Mouse (Mus musculus): ENCODE results near the gene Tsen34. TPM values are rescaled to one million over a fixed set of nuclear protein-coding genes. Genes with fewer than 3 reads are reported as not detected.

Tsen34 gene
- polyA plus RNA-seq, 1 experiment from 2014 or later = 43.6 TPM

Small RNA genes within 50 kb of the gene (microRNA-seq; reads per million reads assigned to microRNA genes)
- 4.1 reads per million, percentile 9 among the genes with 10 or more reads in this experiment for gene Mir3572

Other genes with a start within 250 kb of the Tsen34 start
- gene Tarm1, start 190.2 kb upstream of the Tsen34 start, polyA plus RNA-seq (2015; fragmentation: Nextera tagmentation; extraction: Ambion mirVana) = 0.07 TPM in 1 of 2 replicates, not detected in the other
- gene Oscar, start 76.7 kb upstream of the Tsen34 start, polyA plus RNA-seq (2015; fragmentation: Nextera tagmentation; extraction: Ambion mirVana) = not detected in 2 replicates
- gene Ndufa3, start 75.5 kb upstream of the Tsen34 start, polyA plus RNA-seq (2015; fragmentation: Nextera tagmentation; extraction: Ambion mirVana) = 224 and 292 TPM in 2 replicates
- 12.7 and 13.0 TPM in 2 replicates for gene Tfpt, start 62.9 kb upstream of the Tsen34 start, polyA plus RNA-seq (2015; fragmentation: Nextera tagmentation; extraction: Ambion mirVana)
- gene Prpf31, start 62.9 kb upstream of the Tsen34 start, polyA plus RNA-seq (2015; fragmentation: Nextera tagmentation; extraction: Ambion mirVana) = 79.1 and 83.7 TPM in 2 replicates
- 22.8 and 25.3 TPM in 2 replicates for gene Cnot3, start 47.6 kb upstream of the Tsen34 start, polyA plus RNA-seq (2015; fragmentation: Nextera tagmentation; extraction: Ambion mirVana)
- 7.2 and 8.6 TPM in 2 replicates for gene Leng1, start 27.0 kb upstream of the Tsen34 start, polyA plus RNA-seq (2015; fragmentation: Nextera tagmentation; extraction: Ambion mirVana)
- 7.3 and 7.8 TPM in 2 replicates for gene Tmc4, start 15.3 kb upstream of the Tsen34 start, polyA plus RNA-seq (2015; fragmentation: Nextera tagmentation; extraction: Ambion mirVana)
- 19.8 and 20.0 TPM in 2 replicates for gene Mboat7, start 660 bp downstream of the Tsen34 start, polyA plus RNA-seq (2015; fragmentation: Nextera tagmentation; extraction: Ambion mirVana)
- gene Rps9, start 11.1 kb downstream of the Tsen34 start, polyA plus RNA-seq (2015; fragmentation: Nextera tagmentation; extraction: Ambion mirVana) = 1,306 and 1,329 TPM in 2 replicates
- 0.84 and 1.3 TPM in 2 replicates for gene Pirb, start 27.5 kb downstream of the Tsen34 start, polyA plus RNA-seq (2015; fragmentation: Nextera tagmentation; extraction: Ambion mirVana)
- gene Gm15448, start 132.8 kb downstream of the Tsen34 start, polyA plus RNA-seq (2015; fragmentation: Nextera tagmentation; extraction: Ambion mirVana) = not detected in 2 replicates
- 0.45 and 0.52 TPM in 2 replicates for gene Pira2, start 152.2 kb downstream of the Tsen34 start, polyA plus RNA-seq (2015; fragmentation: Nextera tagmentation; extraction: Ambion mirVana)
- 0.16 and 0.23 TPM in 2 replicates for gene Gm14548, start 205.3 kb downstream of the Tsen34 start, polyA plus RNA-seq (2015; fragmentation: Nextera tagmentation; extraction: Ambion mirVana)
- 0.09 and 0.21 TPM in 2 replicates for gene Lilra6, start 222.6 kb downstream of the Tsen34 start, polyA plus RNA-seq (2015; fragmentation: Nextera tagmentation; extraction: Ambion mirVana)

Measured in liver, embryonic 13.5 days (tissue).